Comparison of ENCODE assay signal across 9 mouse cellular contexts in genomic region chr3:52601011-52601745, GRCm38 (mm10).
DNase-seq lines count a peak whose midpoint lies in the region; ATAC-seq and TF ChIP-seq lines count a peak whose summit lies in the region.
"Had no signal": no experiment of that assay in that cellular context is flagged by ENCODE, and none has a peak within 500 bp of the region (broad histone marks: within the 10 kb centered on the region; RNA-seq: fewer than 3 reads in every experiment).

No protein-coding gene starts in this region.

- no peak for ATAC-seq in kidney, embryonic 14.5 days (ENCODE audit: low FRiP score, low TSS enrichment)
- no peak for ATAC-seq in megakaryocyte progenitor cell, adult 5-6 weeks (replicated peaks; ENCODE audit: poor library complexity)

- 77% methylated on average over 21 of the region's 21 CpGs for WGBS in kidney, adult 2 months
- WGBS in kidney, embryonic 14.5 days: 91% methylated on average over 21 of the region's 21 CpGs

- peak; percentile 77 for DNase-seq in kidney, adult 2 months
- DNase-seq in cerebellum, adult 9-11 months: peak; percentile 94
- DNase-seq in heart, adult 9 months (ENCODE audit: low spot score in 2 of 2): peak; percentile 89 to 90
- peak; percentile 45 to 63 for DNase-seq in left cerebral cortex, postnatal 25 days (ENCODE audit: low spot score in 2 of 2)
- peak; percentile 42 for DNase-seq in testis, postnatal 14 days (ENCODE audit: low spot score)
- no peak for DNase-seq in spleen, adult 12 weeks (ENCODE audit: low spot score)

- no peak overlapping the region for H3K9ac ChIP-seq in kidney, embryonic 14.5 days (ENCODE audit: low read depth, low read length)

- no peak for TF ChIP-seq POLR2A in kidney, adult 2 months (IDR thresholded peaks at IDR 0.05; ENCODE audit: low read depth, low read length)

- intact Hi-C loops in left cerebral cortex, postnatal 25 days (cut with DNase I): loop anchor here (1.0 to 10.0 kb wide), 2 partner anchors 42 to 336 kb away; partner anchors contain the start of gene Foxo1

- no peak overlapping the region for H3K4me3 ChIP-seq in kidney, adult 2 months (ENCODE audit: insufficient read depth, low read depth, low read length)
- H3K4me3 ChIP-seq in kidney, embryonic 14.5 days (ENCODE audit: low read length): no peak overlapping the region

- H3K4me2 ChIP-seq in kidney, embryonic 14.5 days (replicated peaks; ENCODE audit: low read depth, low read length): no peak overlapping the region

- H3K27ac ChIP-seq in kidney, adult 2 months (ENCODE audit: insufficient read depth, low read depth, low read length): no peak overlapping the region
- H3K27ac ChIP-seq in kidney, embryonic 14.5 days (ENCODE audit: low read depth, low read length): no peak overlapping the region

- no peak for TF ChIP-seq CTCF in kidney, adult 2 months (conservative IDR thresholded peaks at IDR 0.05; ENCODE audit: insufficient read depth, insufficient read length, low read depth, low read length)

- no peaks in the 10 kb centered on the region for H3K27me3 ChIP-seq in kidney, adult 2 months (replicated peaks; ENCODE audit: control insufficient read depth, insufficient read depth, low read length)
- H3K27me3 ChIP-seq in kidney, embryonic 14.5 days (ENCODE audit: control insufficient read depth, insufficient read depth, low read length): no peaks in the 10 kb centered on the region

- H3K9me3 ChIP-seq in kidney, embryonic 14.5 days (ENCODE audit: control insufficient read depth, low read length): no peaks in the 10 kb centered on the region

- H3K4me1 ChIP-seq in kidney, adult 2 months (ENCODE audit: control insufficient read depth, insufficient read depth, low read length): no peaks in the 10 kb centered on the region
- no peaks in the 10 kb centered on the region for H3K4me1 ChIP-seq in kidney, embryonic 14.5 days (ENCODE audit: control insufficient read depth, insufficient read depth, low read length)

- H3K36me3 ChIP-seq in kidney, adult 2 months (ENCODE audit: control insufficient read depth, insufficient read depth, low read length): no peaks in the 10 kb centered on the region
- H3K36me3 ChIP-seq in kidney, embryonic 14.5 days (ENCODE audit: control insufficient read depth, insufficient read depth, low read length): no peaks in the 10 kb centered on the region
- H3K36me3 ChIP-seq: G1E had no signal
